Mouse (Mus musculus): ENCODE measurements around the gene Cd82.

- TF ChIP-seq CTCF (IDR thresholded peaks at IDR 0.05; ENCODE audit: borderline replicate concordance, control insufficient read depth, extremely low read depth, insufficient read depth, low read length, poor library complexity), result no peak
- no peak for TF ChIP-seq POLR2A (IDR thresholded peaks at IDR 0.05; ENCODE audit: control insufficient read depth, extremely low read depth, insufficient read depth, low read length, poor library complexity)
These were observed 3.4 kb upstream of the Cd82 start for GRCm38 (mm10) chr2:93466314-93466713.
